Mouse (Mus musculus): ENCODE data around the gene Zmynd8. TPM values are rescaled to one million over a fixed set of nuclear protein-coding genes. Genes with fewer than 3 reads are reported as not detected.

Gene Zmynd8
- total RNA-seq, 2 experiments from 2014 or later, result 160 to 162 TPM

GRCm38 (mm10) chr2:165736297-165736696 is 162.5 kb downstream of the Zmynd8 start:
- intact Hi-C loops (cut with DNase I), result no loop called here
- DNase-seq (ENCODE audit: low spot score in 2 of 2), result no peak

Small RNA genes within 50 kb of the gene (microRNA-seq; reads per million reads assigned to microRNA genes)
- gene Gm22692, result 0 reads per million in 2 experiments

Other genes starting within 250 kb of the Zmynd8 start
- 10 to 100 TPM; 34.9 to 37.9 TPM for gene Ncoa3, start 93.6 kb upstream of the Zmynd8 start, total RNA-seq (2021)